ENCODE assay signal across 17 mouse cellular contexts in genomic region chr6:148199177-148199576, GRCm38 (mm10).
"Had no signal": no experiment of that assay in that cellular context is flagged by ENCODE, and none has a peak within 500 bp of the region (broad histone marks: within the 10 kb centered on the region; RNA-seq: fewer than 3 reads in every experiment).

No protein-coding gene starts in this region.

- H3K4me1 ChIP-seq: hindbrain, embryonic 15.5 days; kidney, embryonic 15.5 days; limb, embryonic 12.5 days; limb, embryonic 15.5 days; liver, embryonic 15.5 days; midbrain, embryonic 12.5 days; midbrain, embryonic 15.5 days had no signal

- H3K27ac ChIP-seq: hindbrain, embryonic 15.5 days; limb, embryonic 12.5 days; limb, embryonic 15.5 days; liver, embryonic 15.5 days; macrophage; midbrain, embryonic 12.5 days; midbrain, embryonic 15.5 days had no signal

- DNase-seq: kidney, adult 8-10 months; kidney, postnatal 10 days; left cerebral cortex, postnatal 4 days; lung, embryonic 14.5 days; right cerebral cortex, adult 18-20 months; right cerebral cortex, postnatal 14 days; right cerebral cortex, postnatal 4 days; thymus, postnatal 25 days had no signal

- ATAC-seq: lung, postnatal 0 days; midbrain, embryonic 15.5 days had no signal

- H3K4me3 ChIP-seq: hindbrain, embryonic 15.5 days; kidney, embryonic 15.5 days; limb, embryonic 12.5 days; limb, embryonic 15.5 days; liver, embryonic 15.5 days; midbrain, embryonic 12.5 days; midbrain, embryonic 15.5 days had no signal

- H3K9ac ChIP-seq: hindbrain, embryonic 15.5 days; kidney, embryonic 15.5 days; limb, embryonic 12.5 days; limb, embryonic 15.5 days; liver, embryonic 15.5 days; lung, embryonic 14.5 days; midbrain, embryonic 12.5 days; midbrain, embryonic 15.5 days had no signal

- H3K27me3 ChIP-seq: hindbrain, embryonic 15.5 days; kidney, embryonic 15.5 days; limb, embryonic 12.5 days; limb, embryonic 15.5 days; liver, embryonic 15.5 days; midbrain, embryonic 12.5 days; midbrain, embryonic 15.5 days had no signal

- H3K9me3 ChIP-seq: hindbrain, embryonic 15.5 days; kidney, embryonic 15.5 days; limb, embryonic 12.5 days; limb, embryonic 15.5 days; liver, embryonic 15.5 days; midbrain, embryonic 12.5 days; midbrain, embryonic 15.5 days had no signal

- H3K4me2 ChIP-seq: hindbrain, embryonic 15.5 days; kidney, embryonic 15.5 days; limb, embryonic 12.5 days; limb, embryonic 15.5 days; liver, embryonic 15.5 days; lung, embryonic 14.5 days; midbrain, embryonic 12.5 days; midbrain, embryonic 15.5 days had no signal
